In genomic region chr12:118837361-118837760, GRCm38 (mm10) we compare ENCODE assay signal across 10 mouse cellular contexts. TPM values are rescaled to one million over a fixed set of nuclear protein-coding genes. Genes with fewer than 3 reads are reported as not detected.
DNase-seq lines count a peak whose midpoint lies in the region; ATAC-seq and TF ChIP-seq lines count a peak whose summit lies in the region.
"Had no signal": no experiment of that assay in that cellular context is flagged by ENCODE, and none has a peak within 500 bp of the region (broad histone marks: within the 10 kb centered on the region; RNA-seq: fewer than 3 reads in every experiment).

No protein-coding gene starts in this region.

- H3K27ac ChIP-seq in lung, embryonic 16.5 days (ENCODE audit: low read length), result no peak overlapping the region
- no peak overlapping the region for H3K27ac ChIP-seq in forebrain, embryonic 14.5 days (ENCODE audit: low read depth, low read length)
- no peak overlapping the region for H3K27ac ChIP-seq in limb, embryonic 13.5 days
- H3K27ac ChIP-seq in stomach, embryonic 14.5 days (ENCODE audit: low read length), result no peak overlapping the region

- no peak for TF ChIP-seq POLR2A in lung, adult 2 months (IDR thresholded peaks at IDR 0.05; ENCODE audit: borderline replicate concordance, extremely low read depth, low read depth, low read length)

- H3K9ac ChIP-seq in lung, embryonic 16.5 days (ENCODE audit: low read length), result no peak overlapping the region
- H3K9ac ChIP-seq in forebrain, embryonic 14.5 days (ENCODE audit: low read length), result peak overlapping the region; percentile 61; the same call in 1 of the 2 replicates
- no peak overlapping the region for H3K9ac ChIP-seq in limb, embryonic 13.5 days
- no peak overlapping the region for H3K9ac ChIP-seq in stomach, embryonic 14.5 days (replicated peaks; ENCODE audit: low read depth, low read length)

- H3K9me3 ChIP-seq in lung, embryonic 16.5 days (ENCODE audit: control insufficient read depth, low read length), result no peaks in the 10 kb centered on the region
- H3K9me3 ChIP-seq in forebrain, embryonic 14.5 days (replicated peaks; ENCODE audit: control insufficient read depth, low read length), result no peaks in the 10 kb centered on the region
- H3K9me3 ChIP-seq in limb, embryonic 13.5 days, result no peaks in the 10 kb centered on the region
- no peaks in the 10 kb centered on the region for H3K9me3 ChIP-seq in stomach, embryonic 14.5 days (ENCODE audit: control insufficient read depth, low read depth, low read length)

- no peaks in the 10 kb centered on the region for H3K36me3 ChIP-seq in lung, embryonic 16.5 days (ENCODE audit: control insufficient read depth, insufficient read depth, low read length)
- H3K36me3 ChIP-seq in forebrain, embryonic 14.5 days (ENCODE audit: control insufficient read depth, insufficient read depth, low read length), result no peaks in the 10 kb centered on the region
- H3K36me3 ChIP-seq in limb, embryonic 13.5 days, result no peaks in the 10 kb centered on the region
- H3K36me3 ChIP-seq in stomach, embryonic 14.5 days (ENCODE audit: control insufficient read depth, insufficient read depth, low read length), result no peaks in the 10 kb centered on the region

- TF ChIP-seq CTCF in lung, adult 2 months (IDR thresholded peaks at IDR 0.05; ENCODE audit: insufficient read depth, low read length), result no peak

- no peak for ATAC-seq in lung, embryonic 16.5 days (ENCODE audit: low read depth)
- no peak for ATAC-seq in forebrain, embryonic 14.5 days
- ATAC-seq in limb, embryonic 13.5 days (ENCODE audit: low FRiP score, low read depth), result no peak
- ATAC-seq in stomach, embryonic 14.5 days (ENCODE audit: insufficient number of reproducible peaks, insufficient read depth, low FRiP score, low read depth), result 0 out of 2 replicates have a peak, but pooled peaks have one; percentile 7

- peak overlapping the region; percentile 96 for H3K4me2 ChIP-seq in lung, embryonic 16.5 days (ENCODE audit: low read depth, low read length)
- peak overlapping the region; percentile 84 for H3K4me2 ChIP-seq in forebrain, embryonic 14.5 days (ENCODE audit: low read length)
- H3K4me2 ChIP-seq in limb, embryonic 13.5 days (replicated peaks), result peak overlapping the region; percentile 95
- H3K4me2 ChIP-seq in stomach, embryonic 14.5 days (replicated peaks; ENCODE audit: low read depth, low read length), result peak overlapping the region; percentile 86

- peaks cover 7% of the 10 kb centered on the region for H3K4me1 ChIP-seq in lung, embryonic 16.5 days (replicated peaks; ENCODE audit: control insufficient read depth, insufficient read depth, low read length)
- H3K4me1 ChIP-seq in lung, adult 2 months (ENCODE audit: control insufficient read depth, insufficient read depth, low read length), result no peaks in the 10 kb centered on the region
- peaks cover 10% of the 10 kb centered on the region; the same call in 1 of the 2 replicates for H3K4me1 ChIP-seq in forebrain, embryonic 14.5 days (ENCODE audit: control insufficient read depth, insufficient read depth, low read length)
- peaks cover 12% of the 10 kb centered on the region for H3K4me1 ChIP-seq in limb, embryonic 13.5 days
- H3K4me1 ChIP-seq in stomach, embryonic 14.5 days (ENCODE audit: control insufficient read depth, insufficient read depth, low read length), result 0 out of 2 replicates have a peak, but pooled peaks cover 8% of the 10 kb centered on the region

- H3K4me3 ChIP-seq in lung, embryonic 16.5 days (ENCODE audit: low read length), result peak overlapping the region; percentile 63
- no peak overlapping the region for H3K4me3 ChIP-seq in lung, adult 2 months (replicated peaks; ENCODE audit: extremely low read depth, low read depth, low read length)
- peak overlapping the region; percentile 44 for H3K4me3 ChIP-seq in forebrain, embryonic 14.5 days (ENCODE audit: low read depth, low read length)
- H3K4me3 ChIP-seq in limb, embryonic 13.5 days, result peak overlapping the region; percentile 58
- peak overlapping the region; percentile 51 for H3K4me3 ChIP-seq in stomach, embryonic 14.5 days (ENCODE audit: low read depth, low read length)

- H3K27me3 ChIP-seq in lung, embryonic 16.5 days (ENCODE audit: control insufficient read depth, insufficient read depth, low read depth, low read length), result peaks cover 59% of the 10 kb centered on the region
- peaks cover 38% of the 10 kb centered on the region for H3K27me3 ChIP-seq in forebrain, embryonic 14.5 days (replicated peaks; ENCODE audit: control insufficient read depth, insufficient read depth, low read length)
- H3K27me3 ChIP-seq in limb, embryonic 13.5 days, result peaks cover 67% of the 10 kb centered on the region
- H3K27me3 ChIP-seq in stomach, embryonic 14.5 days (ENCODE audit: control insufficient read depth, insufficient read depth, low read length), result peaks cover 38% of the 10 kb centered on the region

- DNase-seq in lung, adult 2 months, result no peak
- no peak for DNase-seq in forebrain, embryonic 14.5 days (ENCODE audit: low spot score)
- DNase-seq in gastrocnemius, postnatal 36 days, result no peak
- DNase-seq in layer of hippocampus, adult 18-20 months (ENCODE audit: low spot score in 2 of 2), result no peak
- DNase-seq in cerebellum, adult 8-10 months, result no peak
- DNase-seq: right cerebral cortex, adult 18-20 months had no signal

- intact Hi-C loops in gastrocnemius, postnatal 36 days (cut with DNase I), result no loop called here

- WGBS in lung, embryonic 16.5 days, result 3% methylated on average over 11 of the region's 11 CpGs
- WGBS in lung, adult 2 months, result 5% methylated on average over 11 of the region's 11 CpGs
- 17% methylated on average over 11 of the region's 11 CpGs for WGBS in forebrain, embryonic 14.5 days
- WGBS in limb, embryonic 13.5 days, result 3% methylated on average over 11 of the region's 11 CpGs
- 4% methylated on average over 11 of the region's 11 CpGs for WGBS in stomach, embryonic 14.5 days

RNA-seq across cellular contexts. Expression of gene Sp8, which starts 8.8 kb away (rescaled TPM):
- 0.03 TPM in 1 of 2 replicates, not detected in the other for polyA plus RNA-seq in lung, embryonic 16.5 days (2015; fragmentation: Nextera tagmentation; extraction: Ambion mirVana)
- not detected in 2 replicates for polyA plus RNA-seq in lung, adult 2 months (2012; rRNA removed)
- 10.6 and 11.3 TPM in 2 replicates for polyA plus RNA-seq in forebrain, embryonic 14.5 days (2014; fragmentation: Nextera tagmentation; extraction: Ambion mirVana)
- polyA plus RNA-seq in limb, embryonic 13.5 days (2015; fragmentation: Nextera tagmentation; extraction: Ambion mirVana), result 2.2 and 2.9 TPM in 2 replicates
- polyA plus RNA-seq in stomach, embryonic 14.5 days (2014; fragmentation: Nextera tagmentation; extraction: Ambion mirVana), result not detected in 2 replicates
- not detected for total RNA-seq in gastrocnemius, postnatal 36 days (2021)
- 1 to 10 TPM; 1.2 to 2.3 TPM for total RNA-seq in layer of hippocampus, adult 18-20 months (2021)
- polyA plus RNA-seq: gonadal fat pad, adult 2 months had no signal
